Mouse (Mus musculus): ENCODE results near the gene Sidt1.
"Not testable (repeated sequence)": the region's sequence is repeated elsewhere in the genome, so short reads cannot be mapped to it uniquely, and the experiment has no call there.

Sidt1 gene

DNA sequence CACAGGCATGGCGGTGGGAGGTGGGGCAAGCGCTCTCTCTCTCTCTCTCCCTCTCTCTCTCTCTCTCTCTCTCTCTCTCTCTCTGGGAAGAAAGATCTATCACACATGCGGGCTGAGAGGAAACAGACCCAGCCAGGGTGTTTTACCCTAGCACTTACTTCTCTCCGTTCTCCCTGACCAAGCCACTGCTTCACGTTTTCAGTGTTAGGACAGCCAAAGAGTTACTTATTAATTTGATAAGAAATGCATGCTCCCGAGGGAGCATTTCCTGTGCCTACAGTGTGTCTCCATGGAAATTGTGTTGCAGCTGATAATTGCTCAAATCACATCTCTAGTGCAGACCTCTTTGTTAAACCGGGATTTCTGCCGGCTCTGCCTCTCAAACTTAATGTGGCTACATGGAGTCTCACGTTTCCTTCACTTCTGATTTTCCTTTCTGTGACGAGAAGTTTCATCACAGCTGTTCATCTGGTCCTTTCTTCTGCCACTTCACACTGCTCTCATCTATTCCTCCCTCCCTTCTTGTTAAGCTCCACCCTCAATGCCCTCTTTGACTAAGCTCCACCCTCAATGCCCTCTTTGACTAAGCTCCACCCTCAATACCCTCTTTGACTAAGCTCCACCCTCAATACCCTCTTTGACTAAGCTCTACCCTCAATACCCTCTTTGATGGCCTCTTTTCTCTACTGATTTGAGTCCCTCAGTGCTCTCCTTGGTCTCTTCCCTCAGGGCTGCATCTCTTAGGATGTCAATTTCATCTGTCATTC lies 30.7 kb downstream of the Sidt1 start:
- no peak for DNase-seq

DNA sequence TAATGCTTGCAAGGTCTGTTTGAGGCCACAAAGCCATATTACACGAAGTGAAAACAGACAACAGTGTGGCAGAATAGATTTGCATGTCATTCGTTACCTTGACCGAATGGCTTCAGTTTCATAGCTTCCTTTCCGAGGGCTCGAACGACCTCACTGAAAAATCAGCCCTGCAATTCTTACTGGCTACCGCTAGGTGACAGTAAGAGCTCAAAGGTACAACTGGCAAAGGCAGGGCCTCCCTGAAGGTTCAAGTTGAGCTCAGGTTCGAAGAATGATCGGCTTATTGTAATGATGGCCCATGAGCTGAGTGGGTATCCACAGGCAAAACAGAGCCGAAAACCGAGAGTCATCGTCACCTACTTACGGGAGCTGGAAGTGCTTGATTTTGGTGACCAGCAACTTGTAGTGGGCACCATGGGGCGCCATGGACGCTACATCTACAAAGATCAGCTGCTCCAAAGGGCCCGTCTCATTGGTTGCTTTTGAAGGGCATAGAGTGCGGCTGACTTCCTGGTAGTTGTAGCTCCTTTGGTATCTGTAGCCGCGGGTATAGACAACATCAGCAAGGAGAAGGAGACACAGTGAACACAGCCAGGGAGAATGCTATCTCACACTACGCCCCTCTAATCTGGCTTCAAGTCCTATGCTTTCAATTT lies 33.4 kb downstream of the Sidt1 start:
- DNase-seq = no peak

DNA sequence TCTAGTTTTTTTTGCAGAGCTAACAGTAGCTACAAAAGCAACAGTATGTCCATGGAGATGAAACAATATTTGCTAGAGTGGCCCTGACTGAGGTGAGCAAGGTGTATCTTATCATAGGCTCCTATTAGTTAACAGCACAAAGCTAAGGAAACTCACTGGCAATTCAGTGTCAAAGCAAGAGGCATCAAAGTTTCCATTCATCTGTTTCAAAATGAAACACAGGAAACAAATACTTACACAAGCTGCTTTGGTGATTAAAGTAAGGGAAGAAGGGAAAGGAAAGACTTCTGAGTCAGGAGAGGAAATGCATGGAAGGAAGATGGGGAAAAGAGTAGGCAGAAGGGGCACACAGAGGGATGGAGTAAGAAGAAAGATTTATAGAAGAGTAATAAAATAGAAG lies 39.0 kb downstream of the Sidt1 start:
- DNase-seq = no peak

DNA sequence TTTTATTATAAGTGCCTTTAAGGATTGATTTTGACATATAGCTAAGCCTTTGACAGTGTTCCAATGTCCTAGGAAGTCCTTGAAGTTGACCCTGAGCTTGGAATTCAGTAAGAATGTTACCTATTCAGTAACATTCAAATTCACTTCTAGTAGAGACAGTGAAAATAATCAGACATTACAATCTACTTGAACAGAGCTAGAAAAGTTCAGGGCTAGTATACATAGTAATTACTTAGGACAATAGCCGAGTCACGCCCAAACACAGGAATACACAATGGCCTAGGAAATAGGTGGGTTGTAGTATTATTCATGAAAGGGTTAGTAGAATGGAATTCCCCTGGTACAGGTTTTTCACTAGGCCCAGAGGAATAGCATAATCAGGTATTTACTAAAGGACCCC lies 40.3 kb downstream of the Sidt1 start:
- not testable (repeated sequence) for DNase-seq

DNA sequence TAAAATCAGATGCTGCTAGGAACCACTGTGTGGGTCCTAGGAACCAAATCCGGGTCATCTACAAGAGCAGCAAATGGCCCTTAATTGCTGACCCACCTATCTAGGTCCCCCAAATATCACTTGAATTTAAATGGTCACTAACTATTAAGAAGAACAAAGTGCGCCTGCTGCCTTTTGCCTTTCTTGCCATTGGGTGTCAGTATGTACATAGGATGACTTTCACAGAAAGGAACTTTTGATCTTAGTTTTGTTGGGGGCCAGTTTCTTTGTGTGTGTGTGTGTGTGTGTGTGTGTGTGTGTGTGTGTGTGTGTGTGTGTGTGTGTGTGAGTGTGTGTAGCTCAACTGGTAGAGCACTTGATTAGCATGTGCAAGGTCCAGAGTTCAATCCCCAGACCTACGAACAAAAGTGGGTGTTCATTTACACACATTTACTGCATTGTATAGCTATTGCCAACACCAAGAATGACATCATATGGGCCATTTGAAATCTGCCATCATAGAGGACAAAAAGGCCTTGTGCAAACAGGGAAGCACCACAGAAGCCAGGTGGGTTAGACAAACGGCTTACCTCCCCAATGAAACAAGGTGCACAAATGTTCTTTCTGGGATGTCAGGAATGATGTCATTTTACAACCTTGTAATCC lies 43.9 kb downstream of the Sidt1 start:
- no peak for DNase-seq

DNA sequence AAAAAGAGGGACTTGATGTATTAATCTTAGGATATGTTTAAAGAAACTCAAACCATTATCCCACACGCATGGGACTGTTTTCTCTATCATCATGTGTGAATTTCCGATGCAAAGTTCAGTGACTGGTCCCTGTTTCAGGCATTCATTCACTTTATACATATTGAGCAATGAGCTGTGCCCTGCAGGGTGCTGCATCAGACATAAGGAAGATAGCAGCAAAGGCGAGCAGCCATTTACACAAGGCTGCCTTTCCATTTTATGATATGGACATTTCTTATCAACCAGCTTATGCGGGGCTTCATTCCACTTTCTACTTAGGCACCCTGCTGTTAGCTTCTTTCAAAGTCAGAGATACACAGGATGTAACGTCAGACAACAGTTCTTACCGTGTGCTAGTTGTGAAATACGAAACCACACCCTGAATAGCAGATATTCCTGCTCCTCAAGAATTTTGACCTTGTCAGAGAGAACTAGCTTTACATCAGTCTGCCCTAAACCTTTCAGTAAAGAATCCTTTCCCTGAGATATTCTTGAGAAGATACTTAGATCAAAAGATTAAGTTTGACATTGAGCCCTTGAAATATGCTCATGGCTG lies 45.5 kb downstream of the Sidt1 start:
- no peak for DNase-seq

DNA sequence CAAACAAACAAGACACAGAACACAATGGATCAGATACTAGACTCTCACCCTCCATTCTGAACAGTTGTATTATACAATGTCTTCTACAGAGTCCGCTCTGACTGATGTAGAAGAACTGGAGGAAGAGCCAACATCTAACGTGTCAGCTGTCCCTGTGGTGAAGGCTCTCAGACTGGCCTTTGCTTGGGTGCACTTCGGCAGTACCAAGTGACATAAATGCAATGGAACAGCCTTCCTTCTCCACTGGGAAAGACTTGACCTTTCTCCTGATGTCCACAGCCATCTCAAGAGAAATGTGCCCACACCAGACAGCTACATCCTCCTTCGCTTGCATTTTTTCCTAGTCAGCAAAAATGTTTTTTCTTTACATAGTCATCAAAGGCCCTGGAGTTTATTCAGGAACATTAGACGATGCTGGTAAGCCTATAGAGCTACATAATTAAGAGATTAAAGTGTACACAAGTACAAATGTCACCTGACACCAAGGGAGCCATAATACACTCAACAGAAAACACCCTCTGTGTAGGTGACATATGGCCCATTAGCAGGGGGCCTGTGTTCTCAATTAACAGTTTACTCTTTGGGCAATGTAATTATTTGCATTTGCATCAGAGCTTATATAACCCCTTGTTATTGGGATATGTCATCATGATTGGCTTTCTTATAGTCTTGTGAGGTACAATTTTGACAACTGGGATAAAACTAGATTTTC lies 50.2 kb downstream of the Sidt1 start:
- no peak for DNase-seq

DNA sequence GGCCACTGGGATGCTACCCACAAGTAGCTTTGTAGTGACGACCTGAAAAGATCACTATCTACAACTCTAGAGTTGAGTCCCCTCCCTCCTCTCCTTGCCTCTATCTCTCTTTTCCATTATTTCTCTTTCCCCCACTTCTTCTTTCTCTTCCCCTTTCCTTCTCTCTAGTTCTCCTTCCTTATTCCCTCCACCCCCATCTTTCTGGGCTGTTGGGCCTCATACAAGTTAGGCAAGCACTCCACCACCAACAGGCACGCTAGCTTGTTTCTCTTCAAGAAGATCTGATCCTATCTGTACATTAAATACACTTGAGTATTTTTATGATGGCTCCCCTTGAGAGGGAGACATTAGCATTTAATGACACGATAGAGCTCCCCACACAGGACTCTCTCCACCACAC lies 51.0 kb downstream of the Sidt1 start:
- no peak for DNase-seq

DNA sequence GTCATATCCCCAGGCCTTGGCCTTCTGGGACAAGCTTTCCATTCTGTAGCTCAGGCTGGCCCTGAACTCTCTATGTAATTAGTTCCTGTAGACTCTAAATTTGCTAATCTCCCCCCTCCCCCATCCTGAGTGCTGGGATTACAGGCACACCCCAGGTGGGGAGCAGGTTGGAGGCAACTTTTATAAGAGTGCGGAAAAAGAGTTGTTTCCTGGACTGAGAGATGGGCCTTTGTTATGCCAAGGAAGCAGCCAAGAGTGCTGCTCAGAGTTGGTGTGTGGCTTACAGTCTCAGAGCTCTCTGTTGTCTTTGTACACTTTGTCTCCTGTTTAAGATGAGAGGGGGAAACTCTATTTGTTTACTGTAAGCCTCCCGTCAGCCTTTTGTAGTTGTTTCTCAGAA lies 52.2 kb downstream of the Sidt1 start:
- DNase-seq = no peak

DNA sequence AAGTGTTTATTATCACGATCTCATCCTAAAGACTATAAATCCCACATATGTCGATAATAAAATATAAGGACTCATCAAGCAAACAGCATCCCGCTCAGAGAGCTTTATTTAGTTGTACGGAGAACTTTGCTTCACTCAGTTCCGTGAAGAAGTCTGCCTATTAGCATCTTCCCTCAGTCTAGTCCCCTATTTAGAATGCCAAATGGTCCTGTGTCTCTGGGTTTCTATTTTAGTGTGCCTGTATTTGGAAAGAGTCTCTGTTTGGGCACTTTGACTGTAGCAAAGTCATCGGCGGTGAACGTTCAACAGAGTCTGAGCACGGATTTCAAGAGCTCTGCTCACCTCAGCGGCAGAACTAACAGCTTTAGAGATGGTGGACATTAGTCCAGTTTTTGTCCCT lies 55.8 kb downstream of the Sidt1 start:
- DNase-seq = no peak

DNA sequence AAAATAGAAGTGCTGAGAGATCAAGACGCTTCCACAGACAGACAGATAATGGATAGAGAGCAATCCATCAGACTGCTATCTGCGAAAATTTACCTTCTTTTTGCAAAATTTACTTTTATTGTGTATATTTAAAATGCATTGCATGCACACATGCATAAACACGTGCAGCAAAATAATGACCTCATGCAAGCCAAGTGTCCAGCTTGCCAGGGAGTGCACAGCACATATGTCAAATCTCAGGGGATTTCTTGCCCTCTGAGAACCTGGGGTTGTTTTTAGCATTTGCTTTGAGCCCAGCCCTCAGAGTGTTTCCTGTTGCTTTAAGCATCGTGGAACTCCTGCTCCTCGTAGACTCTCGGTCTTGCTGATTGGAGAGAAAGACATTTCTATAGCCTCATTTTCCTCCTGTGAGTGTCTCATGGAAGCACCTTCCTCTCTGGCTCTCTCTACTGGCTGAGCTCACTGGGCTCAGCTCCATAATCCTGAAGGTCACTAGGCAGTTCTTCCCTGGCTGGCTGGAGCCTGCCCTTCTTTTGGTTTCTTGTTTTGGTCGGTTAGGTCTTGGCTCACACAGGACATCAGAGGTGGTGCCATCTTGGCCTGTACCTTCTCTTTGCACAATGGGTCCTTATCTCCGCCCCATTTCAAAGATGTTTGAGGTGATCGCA lies 61.5 kb downstream of the Sidt1 start:
- no peak for DNase-seq

DNA sequence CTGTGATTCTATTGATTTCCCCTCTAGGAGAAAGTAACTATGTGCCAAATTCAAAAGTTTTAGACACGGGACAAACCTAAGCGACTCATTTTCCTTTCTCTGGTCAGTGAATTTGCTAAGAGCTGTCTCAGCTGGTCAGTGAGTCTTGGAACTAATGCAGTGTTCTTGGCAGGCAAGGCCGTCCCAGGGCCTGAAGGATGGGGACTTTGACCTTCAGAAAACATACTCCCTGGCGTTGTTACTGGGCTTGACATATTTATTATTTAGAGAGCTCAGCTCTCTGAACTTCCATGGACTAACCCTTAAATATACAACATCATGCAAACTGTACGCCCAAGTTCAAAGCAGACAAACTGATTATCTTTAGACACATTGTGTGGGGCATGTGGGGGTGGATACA lies 62.4 kb downstream of the Sidt1 start:
- DNase-seq = peak; percentile 73

DNA sequence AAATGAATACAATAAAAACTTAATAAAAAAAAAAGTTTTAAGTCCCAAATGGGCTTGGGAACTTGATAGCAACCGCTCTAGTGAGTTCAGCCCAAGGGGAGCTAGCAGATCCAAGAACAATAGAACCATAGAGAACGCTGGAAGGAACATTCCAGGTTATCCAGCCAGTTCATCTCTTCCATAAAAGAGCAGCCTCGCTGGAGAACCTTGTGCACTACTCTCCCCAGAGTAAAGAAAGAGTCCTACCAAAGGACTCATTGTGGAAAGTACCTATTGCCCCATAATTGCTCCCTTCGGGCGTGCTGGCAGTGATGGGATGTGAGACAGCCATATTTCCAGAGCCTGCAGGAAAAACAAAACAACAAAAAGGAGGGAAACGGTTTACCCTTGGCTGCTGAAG lies 63.4 kb downstream of the Sidt1 start:
- no peak for DNase-seq

DNA sequence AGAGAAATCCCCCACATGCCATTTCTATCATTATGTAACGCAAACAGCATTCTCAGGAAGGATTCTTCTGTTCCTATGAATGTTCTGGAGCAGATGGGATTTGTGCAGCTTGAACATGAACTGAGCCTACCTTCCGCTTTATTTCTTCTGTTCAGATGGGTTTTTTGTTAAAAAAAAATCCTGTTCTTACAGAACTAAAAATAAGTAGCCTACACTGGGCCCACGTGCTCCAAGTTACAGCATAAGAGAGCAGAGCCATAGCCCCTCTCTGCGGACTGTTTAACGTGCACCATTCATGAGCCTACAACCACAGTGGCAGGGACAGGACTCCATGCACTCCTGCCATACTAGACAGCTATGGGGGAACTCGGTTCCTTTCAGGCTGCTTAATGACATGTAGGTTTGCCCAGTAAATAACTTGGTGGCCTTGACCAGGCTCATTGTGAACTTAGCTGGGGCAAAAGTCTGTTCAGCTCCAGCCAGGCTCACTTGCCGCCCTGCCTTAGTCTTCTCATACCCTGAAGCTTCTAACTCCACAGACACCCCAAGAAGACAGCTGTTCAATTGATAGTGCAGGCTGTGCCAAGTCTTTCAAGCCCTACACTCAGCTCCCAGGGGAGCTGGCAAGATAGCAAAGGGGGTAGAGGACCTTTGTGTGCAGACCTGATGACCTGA lies 64.3 kb downstream of the Sidt1 start:
- no peak for DNase-seq

DNA sequence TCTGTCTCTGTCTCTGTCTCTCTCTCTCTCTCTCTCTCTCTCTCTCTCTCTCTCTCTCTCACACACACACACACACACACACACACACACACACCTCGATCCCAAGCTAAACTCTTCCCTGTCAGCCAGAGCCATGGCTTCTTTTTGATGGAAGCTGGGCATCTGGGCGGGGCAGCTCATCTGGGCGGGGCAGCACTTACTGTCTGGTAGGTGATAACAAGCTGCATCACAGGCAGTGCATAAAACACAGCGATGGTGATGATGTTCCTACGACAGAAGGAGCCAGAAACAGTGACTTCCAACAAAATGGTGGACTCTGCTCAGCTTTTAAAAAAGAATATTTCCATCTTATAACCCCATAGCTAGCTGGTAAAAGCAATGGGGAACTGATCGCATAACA lies 67.4 kb downstream of the Sidt1 start:
- no peak for DNase-seq

DNA sequence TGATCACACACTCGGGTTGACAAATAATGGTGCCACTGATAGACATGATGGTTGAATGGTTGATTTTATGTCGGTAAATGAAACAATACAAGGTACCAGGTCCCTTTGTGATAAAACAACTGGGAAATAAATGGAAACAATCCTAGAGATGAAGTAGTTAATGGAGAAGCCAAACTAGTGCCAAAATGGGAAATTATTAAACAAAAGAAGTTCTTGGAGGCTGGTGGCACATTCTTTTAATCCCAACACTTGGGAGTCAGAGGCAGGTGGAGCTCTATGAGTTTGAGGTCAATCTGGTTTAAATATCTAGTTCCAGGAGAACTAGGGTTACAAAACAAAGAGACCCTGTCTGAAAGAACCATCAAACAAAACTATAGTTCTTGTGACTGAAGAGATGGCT lies 68.1 kb downstream of the Sidt1 start:
- no peak for DNase-seq

DNA sequence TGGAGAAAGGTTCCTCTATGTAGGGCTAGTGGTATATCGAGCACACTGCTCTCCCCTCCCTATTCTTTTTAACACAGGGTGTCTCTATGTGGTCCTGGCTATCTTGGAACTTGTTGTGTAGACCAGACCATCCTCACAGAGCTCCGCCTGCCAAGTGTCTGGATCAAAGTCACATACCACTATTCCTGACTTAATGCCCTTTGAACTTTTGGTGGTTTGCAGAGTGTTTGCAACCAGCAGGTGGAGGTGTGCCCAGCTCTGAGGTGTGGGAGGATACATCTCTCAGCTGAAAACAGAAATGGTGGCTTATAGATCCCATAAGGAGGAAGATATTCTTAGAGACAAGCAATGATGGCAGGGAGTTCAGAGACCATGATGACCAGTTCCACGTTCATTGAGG lies 75.5 kb downstream of the Sidt1 start:
- no peak for DNase-seq

DNA sequence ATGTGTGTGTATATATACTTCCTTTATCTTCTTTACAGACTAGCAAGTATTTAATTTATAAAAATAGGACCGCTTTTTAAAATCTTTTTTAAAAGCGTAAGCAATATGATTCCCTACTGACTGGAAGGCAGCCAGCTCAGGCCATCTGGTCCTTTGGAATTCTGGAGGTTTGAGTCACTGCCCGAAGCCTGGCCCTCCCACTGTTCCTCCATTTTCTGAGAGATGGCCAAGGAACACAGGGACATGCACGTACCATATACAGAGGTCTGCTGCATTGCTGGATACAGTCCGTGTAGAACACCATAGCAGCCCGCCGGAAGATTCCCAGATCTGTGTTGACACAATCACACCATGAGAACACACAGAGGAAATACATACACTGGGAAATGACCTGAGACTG lies 78.3 kb downstream of the Sidt1 start:
- peak; percentile 79 for DNase-seq

DNA sequence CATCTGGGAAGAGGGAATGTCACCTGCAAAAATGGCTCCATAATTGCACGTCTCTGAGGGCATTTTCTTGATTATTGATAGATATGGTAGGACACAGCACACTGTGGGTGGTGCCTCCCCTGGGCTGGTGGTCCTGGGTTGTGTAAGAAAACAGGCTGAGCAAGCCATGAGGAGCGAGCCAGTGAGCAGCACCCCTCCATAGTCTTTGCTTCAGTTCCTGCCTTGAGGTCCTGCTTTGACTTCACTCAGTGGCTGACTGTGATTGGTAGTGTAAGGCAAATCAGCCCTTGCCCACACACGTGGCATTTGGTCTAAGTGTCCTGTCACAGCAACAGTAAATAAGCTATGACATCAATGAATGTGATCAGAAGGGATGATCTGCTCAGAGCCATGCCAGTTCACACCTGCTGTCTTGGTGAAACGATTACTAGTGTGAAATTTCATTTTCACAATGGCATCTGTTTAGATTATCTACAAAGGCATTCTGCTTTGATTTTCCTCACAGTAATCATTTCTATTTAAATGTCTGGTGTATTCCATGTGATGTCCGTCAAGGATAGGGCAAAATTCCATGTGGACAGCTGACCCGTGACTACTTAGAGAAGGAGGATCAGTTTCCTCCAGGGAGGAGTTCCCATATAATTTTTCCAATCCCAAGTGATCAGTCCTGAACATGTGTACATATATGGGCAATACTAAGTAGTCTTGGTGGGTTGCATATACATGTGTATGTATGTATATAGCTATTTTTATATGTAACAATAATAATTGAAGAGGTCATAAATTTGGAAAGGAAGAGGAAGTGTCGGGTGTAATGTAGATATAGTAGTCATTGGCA lies 79.0 kb downstream of the Sidt1 start:
- DNase-seq = no peak

DNA sequence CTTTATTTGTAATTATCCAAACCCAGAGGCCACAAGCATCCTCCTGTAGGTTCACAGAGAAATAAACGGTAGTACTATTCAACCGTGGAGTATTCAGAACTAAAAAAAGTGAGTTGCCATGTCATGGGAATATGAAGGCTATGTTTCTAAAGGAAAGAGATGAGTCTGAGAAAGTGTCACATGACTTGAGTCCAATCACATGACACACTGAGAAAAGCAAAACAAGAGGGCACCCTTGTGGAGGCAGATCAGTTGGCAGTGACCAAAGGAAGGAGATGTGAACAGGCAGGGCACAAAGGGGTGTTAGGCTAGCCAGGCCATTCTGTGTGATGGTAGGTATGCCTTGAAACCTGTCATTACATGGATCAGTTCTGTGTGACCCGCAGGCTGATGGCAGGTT lies 80.3 kb downstream of the Sidt1 start:
- no peak for DNase-seq

DNA sequence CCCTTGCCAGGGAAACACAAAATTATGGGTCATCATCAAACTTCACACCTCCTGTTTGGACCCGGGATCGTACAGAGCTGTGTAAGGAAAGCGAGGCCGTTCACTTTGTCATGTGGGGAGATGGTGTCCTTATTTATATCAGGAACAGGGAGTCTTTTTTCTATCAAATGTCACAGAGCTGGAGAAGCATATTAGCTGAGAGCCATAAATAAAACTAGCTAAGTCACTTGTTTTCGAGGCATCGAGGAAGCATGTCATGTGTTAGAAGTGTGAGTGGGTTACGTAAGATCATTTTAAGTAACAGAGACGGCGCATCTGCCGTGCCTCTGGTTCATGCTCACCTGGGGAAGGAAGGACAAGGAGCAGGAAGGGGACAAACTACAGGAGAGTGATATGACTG lies 83.0 kb downstream of the Sidt1 start:
- DNase-seq = no peak

Measured in kidney, postnatal 10 days (tissue).